Mouse (Mus musculus) midbrain, embryonic 14.5 days (tissue): Measurements from ENCODE around the gene Gja10. TPM values are rescaled to one million over a fixed set of nuclear protein-coding genes. Genes with fewer than 3 reads are reported as not detected.

Experiments used
- ATAC-seq: fragments of 200-750 bp; cut with Nextera tagmentation; 2 replicates; pipeline ENCODE4 v1.8.0; 2017; ENCODE audit warnings: moderate number of reproducible peaks, moderate library complexity; ENCODE audit not compliant: low FRiP score, low TSS enrichment
- DNase-seq: peaks from one replicate; pipeline ENCODE4 v3.0.0-alpha.2; 2015
- H3K27ac ChIP-seq: fragments of 300-500 bp; sonication (generic); replicated peaks from 2 replicates; pipeline ENCODE4 v1.5.1; 2014; ENCODE audit warnings: mild to moderate bottlenecking, low read depth, low read length, moderate library complexity
- H3K27me3 ChIP-seq: fragments of 300-500 bp; sonication (generic); 2 replicates; pipeline ENCODE4 v1.6.1; 2014; ENCODE audit warnings: low read length, control low read depth, mixed read lengths; ENCODE audit not compliant: control insufficient read depth, insufficient read depth
- H3K36me3 ChIP-seq: fragments of 300-500 bp; sonication (generic); 2 replicates; pipeline ENCODE4 v1.6.1; 2014; ENCODE audit warnings: low read length, control low read depth; ENCODE audit not compliant: control insufficient read depth, insufficient read depth
- H3K4me1 ChIP-seq: fragments of 300-500 bp; sonication (generic); 2 replicates; pipeline ENCODE4 v1.6.1; 2014; ENCODE audit warnings: mild to moderate bottlenecking, antibody characterized with exemption, low read length, control low read depth; ENCODE audit not compliant: control insufficient read depth, insufficient read depth
- H3K4me2 ChIP-seq: fragments of 300-500 bp; sonication (generic); 2 replicates; pipeline ENCODE4 v1.6.1; 2014; ENCODE audit warnings: mild to moderate bottlenecking, low read length, moderate library complexity
- H3K4me3 ChIP-seq: fragments of 300-500 bp; sonication (generic); replicated peaks from 2 replicates; pipeline ENCODE4 v1.5.1; 2014; ENCODE audit warnings: low read depth, low read length
- H3K9ac ChIP-seq: fragments of 300-500 bp; sonication (generic); replicated peaks from 2 replicates; pipeline ENCODE4 v1.6.1; 2014; ENCODE audit warnings: mild to moderate bottlenecking, low read length, moderate library complexity
- H3K9me3 ChIP-seq: fragments of 300-500 bp; sonication (generic); 2 replicates; pipeline ENCODE4 v1.6.1; 2016; ENCODE audit warnings: low read length, control low read depth, mixed read lengths; ENCODE audit not compliant: control insufficient read depth
- WGBS: fragments of 180-500 bp; shearing (Covaris S2); extraction: QIAGEN DNeasy Blood & Tissue Kit; methylation state at CpG from one replicate; pipeline ENCODE4 v1.1.7; 2014; 5-methylcytosine and 5-hydroxymethylcytosine counted together
- polyA plus RNA-seq: library from polyadenylated mRNA; unstranded; fragments of >200 nt; fragmentation: Nextera tagmentation; extraction: Ambion mirVana; gene quantifications from 2 replicates; pipeline ENCODE4 v1.2.1, GENCODE M21; 2014

Gja10 gene
- polyA plus RNA-seq = 0.14 TPM in 1 of 2 replicates, not detected in the other

DNA sequence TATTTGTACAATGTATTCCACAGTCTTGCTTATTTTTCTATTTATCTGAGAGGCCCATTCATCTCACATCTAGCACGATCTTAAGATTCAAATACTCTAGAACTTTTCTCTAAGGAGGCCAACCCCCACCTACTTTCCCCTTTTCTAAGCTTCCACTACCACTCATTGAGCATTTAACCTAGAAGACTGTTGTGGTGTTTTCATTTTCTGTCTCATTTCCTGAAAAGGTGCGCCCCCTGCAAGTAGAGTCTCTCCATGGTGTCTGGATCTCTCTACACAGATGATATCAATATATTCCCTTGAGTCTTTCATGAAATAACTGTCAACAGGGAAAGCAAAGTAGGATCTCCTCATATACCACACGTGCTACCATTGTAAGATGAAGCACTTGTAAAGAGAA, at the start of gene Gja10:
Gene Gja10, minus strand, starts transcription at position 101 of the 400 bp plus-strand sequence.
- Histone ChIP-seq H3K4me3 (no peak within 1 kb of the TSS), H3K27me3 (no peaks in the 10 kb centered on the region), H3K9ac (no peak within 1 kb of the TSS), H3K4me2 (no peak within 1 kb of the TSS), H3K9me3 (no peaks in the 10 kb centered on the region), H3K27ac (no peak within 1 kb of the TSS), H3K36me3 (no peaks in the 10 kb centered on the region), H3K4me1 (no peaks in the 10 kb centered on the region)
- DNase-seq (no peak), ATAC-seq (no peak)
- 69% methylated on average over 3 of the region's 3 CpGs for WGBS

DNA sequence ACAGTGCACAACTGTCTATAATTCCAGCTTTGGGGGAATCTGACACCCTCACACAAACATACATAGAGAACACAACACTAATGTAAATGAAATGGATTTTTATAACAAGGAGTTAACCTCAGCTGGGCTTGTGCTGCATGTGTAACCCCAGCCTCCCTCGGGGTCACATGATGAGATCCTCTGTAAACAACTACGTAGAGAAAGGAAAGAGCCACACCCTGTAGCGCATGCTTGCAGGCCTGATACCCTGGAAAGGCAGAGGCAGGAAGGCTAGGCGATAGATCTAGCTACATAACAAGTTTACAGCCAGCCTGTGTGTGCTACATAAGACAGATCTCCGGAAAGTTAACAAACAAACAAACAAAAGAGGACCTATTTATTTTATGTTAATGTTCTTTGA, 49.1 kb upstream of the Gja10 start:
- WGBS = 90% methylated on average over 5 of the region's 5 CpGs
- no peak overlapping the region for H3K4me2 ChIP-seq
- ATAC-seq (no peak), DNase-seq (no peak)
- H3K27ac ChIP-seq = no peak overlapping the region
- H3K4me3 ChIP-seq = no peak overlapping the region
- H3K9me3 ChIP-seq = no peaks in the 10 kb centered on the region
- H3K36me3 ChIP-seq = peaks cover 31% of the 10 kb centered on the region
- H3K9ac ChIP-seq = no peak overlapping the region
- H3K4me1 ChIP-seq = no peaks in the 10 kb centered on the region
- H3K27me3 ChIP-seq = no peaks in the 10 kb centered on the region

DNA sequence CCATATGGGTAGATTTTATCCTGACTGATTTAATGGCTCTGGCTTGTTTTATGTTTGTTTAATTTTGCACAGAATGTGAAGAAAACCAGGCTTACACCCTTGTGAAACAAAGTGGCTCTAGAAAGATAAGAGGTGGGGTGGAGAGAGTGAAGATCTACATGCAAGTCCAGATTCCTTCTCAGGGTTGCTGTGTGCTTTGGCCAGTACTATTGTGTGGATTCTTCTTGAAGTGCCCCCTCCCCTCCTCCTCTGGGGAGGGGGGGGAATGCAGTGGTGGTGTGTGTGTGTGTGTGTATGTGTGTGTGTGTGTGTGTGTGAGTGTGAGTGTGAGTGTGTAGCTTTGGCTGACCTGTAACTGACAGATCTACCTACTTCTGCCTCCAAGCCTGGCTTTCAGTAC, 19.1 kb upstream of the Gja10 start:
- Histone ChIP-seq H3K9me3 (no peaks in the 10 kb centered on the region), H3K4me2 (no peak overlapping the region), H3K9ac (no peak overlapping the region), H3K27me3 (no peaks in the 10 kb centered on the region), H3K27ac (no peak overlapping the region), H3K4me3 (no peak overlapping the region), H3K4me1 (0 out of 2 replicates have a peak, but pooled peaks cover under 1% of the 10 kb centered on the region), H3K36me3 (0 out of 2 replicates have a peak, but pooled peaks cover 6% of the 10 kb centered on the region)
- ATAC-seq (no peak), DNase-seq (no peak)

- DNase-seq (peak; percentile 99), ATAC-seq (peak; percentile 99)
- H3K4me2 ChIP-seq = peak within 1 kb of the TSS; percentile 63
- H3K36me3 ChIP-seq = 0 out of 2 replicates have a peak, but pooled peaks cover 6% of the 10 kb centered on the region
- H3K4me1 ChIP-seq = peaks cover 9% of the 10 kb centered on the region; the same call in 1 of the 2 replicates
- under 1% methylated on average over 67 of the region's 67 CpGs for WGBS
- peak within 1 kb of the TSS; percentile 85 for H3K27ac ChIP-seq
- no peaks in the 10 kb centered on the region for H3K27me3 ChIP-seq
- H3K4me3 ChIP-seq = peak within 1 kb of the TSS; percentile 92
- peak within 1 kb of the TSS; percentile 71 for H3K9ac ChIP-seq
- H3K9me3 ChIP-seq = no peaks in the 10 kb centered on the region
Measured at GRCm38 (mm10) chr4:32615034-32615881, 12.7 kb upstream of the Gja10 start, which contains the start of gene Casp8ap2. Gene Casp8ap2 (plus strand): TSS chr4:32615451.

DNA sequence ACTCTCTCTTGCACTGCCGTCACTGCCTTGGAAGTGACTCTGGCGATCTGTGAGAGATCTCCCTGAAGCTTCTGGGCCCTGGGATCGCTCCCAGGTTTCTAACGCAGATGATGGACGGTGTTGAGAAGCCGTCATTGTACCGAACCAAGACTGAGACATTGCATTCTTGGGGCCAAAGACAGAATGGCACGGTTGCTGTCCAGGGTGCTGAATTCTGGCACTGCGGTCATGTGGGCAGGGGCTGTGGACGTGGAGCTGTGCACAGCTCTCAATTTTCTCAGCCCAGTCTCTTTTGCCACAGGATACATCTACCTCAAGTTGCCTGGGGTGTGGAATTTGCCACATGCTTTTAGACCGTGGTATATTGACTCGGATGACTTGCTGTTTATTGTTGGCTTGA, 1.4 kb downstream of the Gja10 start:
- Histone ChIP-seq H3K4me2 (no peak overlapping the region), H3K4me3 (no peak overlapping the region), H3K4me1 (no peaks in the 10 kb centered on the region), H3K27ac (no peak overlapping the region), H3K27me3 (no peaks in the 10 kb centered on the region), H3K36me3 (no peaks in the 10 kb centered on the region), H3K9me3 (no peaks in the 10 kb centered on the region), H3K9ac (no peak overlapping the region)
- peak; percentile 52 for DNase-seq
- WGBS = 30% methylated on average over 12 of the region's 12 CpGs
- ATAC-seq = no peak

DNA sequence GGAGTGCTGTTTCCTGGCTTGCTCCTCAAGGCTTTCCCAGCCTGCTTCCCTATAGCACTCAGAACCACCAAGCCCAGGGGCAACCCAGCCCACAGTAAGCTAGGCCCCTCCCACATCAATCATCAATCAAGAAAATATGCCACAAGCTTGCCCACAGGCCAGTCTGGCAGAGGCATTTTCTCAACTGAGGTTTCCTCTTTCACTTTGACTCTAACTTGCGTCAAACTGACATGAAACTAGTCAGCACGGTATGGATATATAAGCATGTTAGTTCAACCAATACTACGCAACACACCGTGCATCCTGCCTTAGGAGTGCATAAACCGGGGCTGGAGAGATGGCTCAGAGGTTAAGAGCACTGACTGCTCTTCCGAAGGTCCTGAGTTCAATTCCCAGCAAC, 14.3 kb downstream of the Gja10 start:
- Histone ChIP-seq H3K36me3 (no peaks in the 10 kb centered on the region), H3K9ac (no peak overlapping the region), H3K4me2 (no peak overlapping the region), H3K4me3 (no peak overlapping the region), H3K27ac (no peak overlapping the region), H3K4me1 (no peaks in the 10 kb centered on the region), H3K9me3 (no peaks in the 10 kb centered on the region), H3K27me3 (no peaks in the 10 kb centered on the region)
- no peak for ATAC-seq
- WGBS = 95% methylated on average over 6 of the region's 6 CpGs
- no peak for DNase-seq

DNA sequence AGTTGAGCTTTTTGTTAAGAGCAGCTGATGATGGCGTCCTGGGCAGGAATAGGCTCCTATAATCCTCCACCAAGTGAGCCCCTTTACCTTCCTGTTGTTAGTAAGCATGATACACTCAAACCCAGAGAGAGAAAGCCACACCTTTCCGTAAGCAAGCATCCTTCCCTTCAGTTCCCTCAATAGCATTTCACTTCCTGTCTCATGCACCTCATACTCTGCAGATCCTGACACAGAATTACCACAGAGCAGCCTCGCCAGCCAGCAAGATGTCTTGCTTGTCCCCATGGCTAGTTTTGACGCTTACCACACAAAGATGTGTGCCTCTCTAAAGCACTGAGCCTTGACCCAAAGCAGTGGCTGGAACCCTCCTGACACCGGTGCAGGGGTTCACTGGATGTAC, 15.0 kb downstream of the Gja10 start:
- DNase-seq (no peak), ATAC-seq (no peak)
- Histone ChIP-seq H3K27me3 (no peaks in the 10 kb centered on the region), H3K27ac (no peak overlapping the region), H3K9me3 (no peaks in the 10 kb centered on the region), H3K4me1 (no peaks in the 10 kb centered on the region), H3K4me3 (no peak overlapping the region), H3K9ac (no peak overlapping the region), H3K4me2 (no peak overlapping the region), H3K36me3 (no peaks in the 10 kb centered on the region)
- WGBS = 88% methylated on average over 5 of the region's 5 CpGs

GRCm38 (mm10) chr4:32586596-32586995, 16.0 kb downstream of the Gja10 start:
- H3K27me3 ChIP-seq = no peaks in the 10 kb centered on the region
- no peak overlapping the region for H3K4me2 ChIP-seq
- WGBS = 14% methylated on average over 9 of the region's 9 CpGs
- no peak overlapping the region for H3K4me3 ChIP-seq
- no peaks in the 10 kb centered on the region for H3K4me1 ChIP-seq
- H3K27ac ChIP-seq = no peak overlapping the region
- H3K36me3 ChIP-seq = no peaks in the 10 kb centered on the region; the same call in 1 of the 2 replicates
- H3K9me3 ChIP-seq = no peaks in the 10 kb centered on the region
- H3K9ac ChIP-seq = no peak overlapping the region
- ATAC-seq (no peak), DNase-seq (peak; percentile 72)

DNA sequence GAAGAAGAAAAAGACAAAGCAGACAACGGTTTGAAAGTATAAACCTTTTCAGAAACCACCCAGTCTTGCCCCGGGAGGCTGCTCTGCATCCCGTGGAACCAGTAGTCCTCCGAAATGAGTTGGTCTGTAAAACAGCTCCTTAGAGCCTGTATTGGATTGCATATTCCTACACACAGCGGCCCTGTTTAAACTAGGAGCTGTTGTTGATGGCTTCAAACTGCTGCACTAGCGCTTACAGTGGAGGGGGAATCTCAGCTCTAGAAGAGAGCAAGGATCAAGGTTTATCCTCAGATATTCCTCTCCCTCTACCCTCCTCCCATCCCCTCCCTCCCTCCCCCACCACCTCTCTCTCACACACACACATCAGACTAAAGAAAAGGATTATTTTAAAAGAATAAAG, 18.4 kb downstream of the Gja10 start:
- ATAC-seq = no peak
- Histone ChIP-seq H3K4me3 (no peak overlapping the region), H3K9me3 (no peaks in the 10 kb centered on the region), H3K27me3 (no peaks in the 10 kb centered on the region), H3K4me1 (no peaks in the 10 kb centered on the region), H3K9ac (no peak overlapping the region), H3K27ac (no peak overlapping the region), H3K4me2 (no peak overlapping the region), H3K36me3 (peaks cover 11% of the 10 kb centered on the region)
- 66% methylated on average over 6 of the region's 6 CpGs for WGBS
- no peak for DNase-seq
